Mouse (Mus musculus) kidney, embryonic 16.5 days (tissue): ENCODE results near the gene Tap2. TPM values are rescaled to one million over a fixed set of nuclear protein-coding genes. Genes with fewer than 3 reads are reported as not detected.
A peak's percentile ranks its signal among the peaks of the same experiment; 100 is the strongest.

Source experiments
- ATAC-seq: fragments of 200-750 bp; cut with Nextera tagmentation; 2 replicates; pipeline ENCODE4 v1.8.0; 2017; ENCODE audit warnings: moderate TSS enrichment; ENCODE audit not compliant: low FRiP score, low TSS enrichment
- H3K27ac ChIP-seq: fragments of 300-500 bp; sonication (generic); 2 replicates; pipeline ENCODE4 v1.5.1; 2014; ENCODE audit warnings: low read length
- H3K27me3 ChIP-seq: fragments of 300-500 bp; sonication (generic); 2 replicates; pipeline ENCODE4 v1.6.1; 2014; ENCODE audit warnings: low read length, control low read depth, mixed read lengths; ENCODE audit not compliant: insufficient read depth
- H3K36me3 ChIP-seq: fragments of 300-500 bp; sonication (generic); 2 replicates; pipeline ENCODE4 v1.6.1; 2014; ENCODE audit warnings: low read length, control low read depth, mixed read lengths; ENCODE audit not compliant: insufficient read depth
- H3K4me1 ChIP-seq: fragments of 300-500 bp; sonication (generic); 2 replicates; pipeline ENCODE4 v1.6.1; 2014; ENCODE audit warnings: low read length, control low read depth, mixed read lengths; ENCODE audit not compliant: insufficient read depth
- H3K4me2 ChIP-seq: fragments of 300-500 bp; sonication (generic); replicated peaks from 2 replicates; pipeline ENCODE4 v1.6.1; 2014; ENCODE audit warnings: low read depth, low read length
- H3K4me3 ChIP-seq: fragments of 300-500 bp; sonication (generic); 2 replicates; pipeline ENCODE4 v1.5.1; 2014; ENCODE audit warnings: mild to moderate bottlenecking, low read length
- H3K9ac ChIP-seq: fragments of 300-500 bp; sonication (generic); replicated peaks from 2 replicates; pipeline ENCODE4 v1.6.1; 2014; ENCODE audit warnings: low read length
- H3K9me3 ChIP-seq: fragments of 300-500 bp; sonication (generic); 2 replicates; pipeline ENCODE4 v1.6.1; 2016; ENCODE audit warnings: low read length, control low read depth
- whole genome bisulfite sequencing: fragments of 180-500 bp; shearing (Covaris S2); extraction: QIAGEN DNeasy Blood & Tissue Kit; methylation state at CpG from one replicate; pipeline ENCODE4 v1.1.7; 2014; 5-methylcytosine and 5-hydroxymethylcytosine counted together
- polyA plus RNA-seq: library from polyadenylated mRNA; unstranded; fragments of >200 nt; fragmentation: Nextera tagmentation; extraction: Ambion mirVana; gene quantifications from 2 replicates; pipeline ENCODE4 v1.2.1, GENCODE M21; 2015

Tap2 gene
- polyA plus RNA-seq, 1 experiment from 2014 or later: 5.8 TPM

- H3K4me2 ChIP-seq: no peak overlapping the region
- H3K27ac ChIP-seq: no peak overlapping the region
- H3K36me3 ChIP-seq: no peaks in the 10 kb centered on the region
- no peak overlapping the region for H3K9ac ChIP-seq
- H3K9me3 ChIP-seq: no peaks in the 10 kb centered on the region
- no peak overlapping the region for H3K4me3 ChIP-seq
- ATAC-seq: no peak
- peaks cover 7% of the 10 kb centered on the region for H3K4me1 ChIP-seq
- peaks cover 59% of the 10 kb centered on the region for H3K27me3 ChIP-seq
- WGBS: 20% methylated on average over 16 of the region's 16 CpGs
These were observed 10.5 kb upstream of the Tap2 start for GRCm38 (mm10) chr17:34192852-34193251.

DNA sequence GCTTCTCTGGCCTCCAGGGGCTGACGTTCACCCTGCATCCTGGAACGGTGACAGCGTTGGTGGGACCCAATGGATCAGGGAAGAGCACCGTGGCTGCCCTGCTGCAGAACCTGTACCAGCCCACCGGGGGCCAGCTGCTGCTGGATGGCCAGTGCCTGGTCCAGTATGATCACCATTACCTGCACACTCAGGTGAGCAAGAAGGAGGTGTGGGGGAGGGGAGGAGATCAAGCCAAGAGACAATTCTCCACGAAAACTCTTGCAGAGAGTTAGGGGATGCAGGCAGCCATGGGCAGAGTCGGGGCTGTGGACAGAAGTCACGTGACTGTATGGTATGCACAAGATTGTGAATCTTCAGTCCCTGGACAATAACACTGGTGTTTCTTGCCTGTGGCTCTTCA lies 9.9 kb upstream of the Tap2 start:
- ATAC-seq: no peak
- Histone ChIP-seq H3K36me3 (no peaks in the 10 kb centered on the region), H3K4me1 (peaks cover 13% of the 10 kb centered on the region), H3K4me2 (no peak overlapping the region), H3K27ac (no peak overlapping the region), H3K9me3 (no peaks in the 10 kb centered on the region), H3K4me3 (no peak overlapping the region), H3K27me3 (peaks cover 65% of the 10 kb centered on the region), H3K9ac (no peak overlapping the region)
- WGBS: 47% methylated on average over 8 of the region's 8 CpGs

GRCm38 (mm10) chr17:34194723-34195122 lies 8.6 kb upstream of the Tap2 start:
- no peak overlapping the region for H3K27ac ChIP-seq
- no peak for ATAC-seq
- H3K4me2 ChIP-seq: no peak overlapping the region
- no peaks in the 10 kb centered on the region for H3K9me3 ChIP-seq
- no peak overlapping the region for H3K9ac ChIP-seq
- no peaks in the 10 kb centered on the region for H3K36me3 ChIP-seq
- H3K4me3 ChIP-seq: no peak overlapping the region
- peaks cover 13% of the 10 kb centered on the region for H3K4me1 ChIP-seq
- WGBS: 86% methylated on average over 4 of the region's 4 CpGs
- H3K27me3 ChIP-seq: peaks cover 74% of the 10 kb centered on the region

DNA sequence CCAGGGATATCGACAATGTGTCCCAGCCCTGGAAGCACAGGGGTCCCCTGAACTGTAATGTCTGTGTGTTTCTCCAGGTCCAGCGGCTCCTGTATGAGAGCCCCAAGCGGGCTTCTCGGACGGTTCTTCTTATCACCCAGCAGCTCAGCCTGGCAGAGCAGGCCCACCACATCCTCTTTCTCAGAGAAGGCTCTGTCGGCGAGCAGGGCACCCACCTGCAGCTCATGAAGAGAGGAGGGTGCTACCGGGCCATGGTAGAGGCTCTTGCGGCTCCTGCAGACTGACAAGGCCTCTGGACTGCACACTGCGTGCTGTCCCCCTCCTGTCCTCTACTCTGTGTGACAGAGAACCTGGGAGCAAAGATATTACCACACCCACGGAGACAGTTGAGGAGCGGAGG lies 6.8 kb upstream of the Tap2 start:
- WGBS: 38% methylated on average over 12 of the region's 12 CpGs
- no peak for ATAC-seq
- no peaks in the 10 kb centered on the region for H3K9me3 ChIP-seq
- no peak overlapping the region for H3K4me3 ChIP-seq
- peaks cover 13% of the 10 kb centered on the region for H3K4me1 ChIP-seq
- peaks cover 74% of the 10 kb centered on the region for H3K27me3 ChIP-seq
- no peak overlapping the region for H3K27ac ChIP-seq
- H3K9ac ChIP-seq: no peak overlapping the region
- H3K36me3 ChIP-seq: no peaks in the 10 kb centered on the region
- H3K4me2 ChIP-seq: no peak overlapping the region

DNA sequence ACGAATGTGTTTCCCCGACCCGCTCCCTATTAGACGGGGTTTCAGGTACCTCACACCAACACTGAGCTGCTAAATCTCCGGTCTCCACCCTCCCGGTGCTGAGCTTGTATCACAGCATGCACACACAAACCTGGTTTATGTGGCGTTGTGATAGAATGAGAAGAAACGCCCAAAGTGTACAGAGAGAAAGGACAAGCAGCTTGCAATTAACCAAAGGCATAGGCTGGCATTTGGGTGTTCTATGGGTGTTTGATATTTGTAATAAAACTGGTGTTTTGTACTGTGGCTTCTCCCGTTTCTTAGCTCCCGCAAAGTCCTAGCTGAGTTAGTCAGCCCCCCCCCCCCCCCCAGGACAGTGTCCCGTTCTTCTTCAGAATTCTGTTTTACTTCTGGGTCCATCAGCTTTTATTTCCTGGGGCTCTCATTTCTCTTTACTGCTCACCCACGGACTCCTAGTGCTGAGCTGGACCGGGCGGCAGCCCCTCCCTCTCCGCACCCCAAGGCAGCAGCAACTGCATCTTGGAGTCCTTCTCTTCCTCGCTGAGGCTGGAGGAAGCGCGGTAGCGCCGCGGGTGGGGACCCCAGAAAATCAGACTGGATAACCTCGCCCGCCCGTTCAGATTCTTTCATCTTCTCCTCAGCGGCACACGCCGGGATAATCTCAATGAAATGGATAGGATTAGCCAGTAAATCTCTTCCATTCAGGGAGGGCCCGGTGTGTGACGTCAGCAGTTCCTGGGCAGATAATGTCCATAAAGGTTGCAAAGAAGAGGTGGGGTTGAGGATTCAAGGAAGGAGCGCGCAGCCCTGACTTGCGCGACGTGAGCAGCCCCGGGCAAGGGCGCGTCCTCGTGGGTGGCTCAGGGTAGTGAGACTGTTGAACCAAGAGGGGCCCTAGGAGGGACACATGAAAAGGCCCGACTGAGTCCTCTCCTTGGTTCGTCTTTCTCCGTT lies 6.1 kb upstream of the Tap2 start, which contains the start of gene Psmb8:
Gene Psmb8 (plus strand): TSS at position 781 of the 954 bp plus-strand sequence.
- Histone ChIP-seq H3K4me3 (peak within 1 kb of the TSS; percentile 56), H3K36me3 (no peaks in the 10 kb centered on the region), H3K27ac (no peak within 1 kb of the TSS), H3K4me2 (peak within 1 kb of the TSS; percentile 72), H3K9ac (peak within 1 kb of the TSS; percentile 59), H3K27me3 (peaks cover 73% of the 10 kb centered on the region), H3K9me3 (no peaks in the 10 kb centered on the region), H3K4me1 (peaks cover 13% of the 10 kb centered on the region)
- peak; percentile 89 for ATAC-seq
- WGBS: 5% methylated on average over 41 of the region's 41 CpGs

DNA sequence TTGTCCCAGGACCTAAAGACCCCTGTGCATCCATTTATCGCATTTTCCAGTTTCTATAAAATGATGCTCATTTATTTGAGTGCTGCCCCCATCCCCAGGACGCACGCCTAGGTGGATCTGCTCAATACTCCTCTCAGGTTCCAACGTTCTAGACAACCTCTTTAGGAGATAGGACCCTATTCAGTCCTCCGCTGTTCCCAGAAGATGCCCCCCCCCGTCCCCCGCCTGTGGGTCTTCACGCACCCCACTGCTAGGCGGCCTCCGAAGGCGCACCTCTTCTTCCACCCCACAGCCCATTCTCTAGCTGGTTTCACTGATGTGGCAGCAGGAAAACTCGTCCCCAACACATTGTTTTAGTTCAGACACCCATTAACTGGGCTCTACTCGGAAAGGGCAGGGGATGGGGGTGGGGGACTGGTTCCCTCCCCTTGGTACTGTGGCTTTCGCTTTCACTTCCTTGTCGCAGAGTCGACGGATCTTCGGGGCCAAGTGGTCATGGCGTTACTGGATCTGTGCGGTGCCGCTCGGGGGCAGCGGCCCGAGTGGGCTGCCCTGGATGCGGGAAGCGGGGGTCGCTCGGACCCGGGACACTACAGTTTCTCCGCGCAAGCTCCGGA lies 5.3 kb upstream of the Tap2 start:
- Histone ChIP-seq H3K4me3 (peak overlapping the region; percentile 56), H3K27ac (no peak overlapping the region), H3K4me1 (peaks cover 13% of the 10 kb centered on the region), H3K9me3 (no peaks in the 10 kb centered on the region), H3K9ac (peak overlapping the region; percentile 59), H3K4me2 (peak overlapping the region; percentile 72), H3K36me3 (no peaks in the 10 kb centered on the region), H3K27me3 (peaks cover 65% of the 10 kb centered on the region)
- WGBS: 1% methylated on average over 32 of the region's 32 CpGs
- ATAC-seq: no peak

GRCm38 (mm10) chr17:34198521-34198912 lies 4.8 kb upstream of the Tap2 start:
- ATAC-seq: no peak
- 12% methylated on average over 11 of the region's 11 CpGs for WGBS
- Histone ChIP-seq H3K27ac (no peak overlapping the region), H3K9me3 (no peaks in the 10 kb centered on the region), H3K4me2 (peak overlapping the region; percentile 72), H3K36me3 (no peaks in the 10 kb centered on the region), H3K4me3 (peak overlapping the region; percentile 56), H3K4me1 (peaks cover 13% of the 10 kb centered on the region), H3K9ac (peak overlapping the region; percentile 59), H3K27me3 (peaks cover 60% of the 10 kb centered on the region)

DNA sequence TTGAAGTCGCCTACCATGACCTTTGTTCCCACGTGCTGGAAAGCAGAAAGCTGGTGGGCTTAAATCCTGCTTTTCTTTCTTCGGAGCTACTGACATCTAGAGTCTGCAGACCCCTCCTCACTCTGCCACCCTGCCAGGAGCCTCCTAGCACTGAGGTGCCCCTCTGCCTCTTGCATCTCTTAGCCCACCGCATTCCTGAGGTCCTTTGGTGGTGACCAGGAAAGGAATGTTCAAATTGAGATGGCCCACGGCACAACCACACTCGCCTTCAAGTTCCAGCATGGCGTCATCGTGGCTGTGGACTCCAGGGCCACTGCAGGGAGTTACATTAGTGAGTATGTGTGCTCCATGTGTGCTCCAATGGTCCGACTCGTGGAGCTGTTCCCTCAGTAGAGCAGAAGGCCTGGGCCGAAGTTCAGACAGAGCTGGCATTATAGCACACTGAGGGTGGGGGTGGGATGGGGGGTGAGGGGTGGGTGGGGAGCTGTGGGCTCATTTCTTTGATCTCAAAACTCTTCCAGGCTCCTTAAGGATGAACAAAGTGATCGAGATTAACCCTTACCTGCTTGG lies 4.2 kb upstream of the Tap2 start:
- Histone ChIP-seq H3K4me2 (no peak overlapping the region), H3K9me3 (no peaks in the 10 kb centered on the region), H3K27me3 (peaks cover 54% of the 10 kb centered on the region), H3K4me3 (no peak overlapping the region), H3K9ac (no peak overlapping the region), H3K27ac (no peak overlapping the region), H3K4me1 (peaks cover 13% of the 10 kb centered on the region), H3K36me3 (no peaks in the 10 kb centered on the region)
- no peak for ATAC-seq
- WGBS: 67% methylated on average over 12 of the region's 12 CpGs

GRCm38 (mm10) chr17:34200047-34200446 lies 3.3 kb upstream of the Tap2 start:
- H3K36me3 ChIP-seq: no peaks in the 10 kb centered on the region
- no peak overlapping the region for H3K27ac ChIP-seq
- 83% methylated on average over 10 of the region's 10 CpGs for WGBS
- H3K4me2 ChIP-seq: no peak overlapping the region
- no peaks in the 10 kb centered on the region for H3K9me3 ChIP-seq
- H3K27me3 ChIP-seq: peaks cover 45% of the 10 kb centered on the region
- ATAC-seq: no peak
- H3K4me3 ChIP-seq: no peak overlapping the region
- H3K4me1 ChIP-seq: peaks cover 18% of the 10 kb centered on the region
- H3K9ac ChIP-seq: no peak overlapping the region
